Mouse (Mus musculus): ENCODE data around the gene Sept1.

The Sept1 gene

DNA sequence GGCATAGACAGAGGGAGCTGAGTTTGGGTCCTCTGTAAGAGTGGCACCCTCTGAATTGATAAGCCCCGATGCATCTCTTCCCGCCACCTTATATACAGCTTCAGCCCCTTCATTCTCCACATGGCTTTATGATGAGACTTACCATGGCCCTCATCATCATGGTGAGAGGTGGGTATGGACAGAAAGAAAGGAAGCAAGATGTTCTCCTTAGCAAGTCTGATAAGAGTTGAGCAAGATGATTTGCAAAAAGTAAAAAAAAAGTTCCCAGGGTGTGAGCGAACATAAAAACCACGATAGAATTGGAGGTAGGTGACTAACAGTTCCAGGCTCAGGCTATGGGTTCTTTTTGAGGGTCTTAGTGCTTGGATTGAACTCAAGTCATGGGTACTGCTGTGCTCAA, 14.3 kb downstream of the Sept1 start:
- DNase-seq (ENCODE audit: low spot score in 2 of 2): no peak

GRCm38 (mm10) chr7:127217901-127218642, 14.9 kb downstream of the Sept1 start:
- DNase-seq (ENCODE audit: low spot score in 2 of 2): peak; percentile 71 to 74

- DNase-seq (ENCODE audit: low spot score in 2 of 2): no peak
Measured at GRCm38 (mm10) chr7:127217475-127217874, 15.5 kb downstream of the Sept1 start.

DNA sequence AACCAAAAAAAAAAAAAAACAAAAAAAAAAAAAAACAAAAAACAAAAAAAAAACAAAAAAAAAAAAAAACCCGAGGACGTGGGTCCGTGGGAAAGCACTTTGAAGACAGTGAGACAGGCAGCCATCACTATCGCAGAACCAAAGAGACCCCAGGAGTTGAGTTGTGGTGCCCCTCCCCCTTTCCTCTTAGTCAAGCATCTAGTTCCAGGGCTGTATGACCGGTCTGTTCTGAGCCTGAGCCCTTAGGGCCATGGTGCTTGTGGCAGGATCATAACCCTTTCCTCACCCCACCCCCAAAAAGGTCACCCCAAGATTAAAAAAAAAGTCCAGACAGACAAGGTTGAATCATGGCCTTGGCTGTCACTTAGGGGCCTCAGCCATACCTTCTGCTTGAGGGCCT, 16.6 kb downstream of the Sept1 start:
- no peak for DNase-seq (ENCODE audit: low spot score in 2 of 2)

DNA sequence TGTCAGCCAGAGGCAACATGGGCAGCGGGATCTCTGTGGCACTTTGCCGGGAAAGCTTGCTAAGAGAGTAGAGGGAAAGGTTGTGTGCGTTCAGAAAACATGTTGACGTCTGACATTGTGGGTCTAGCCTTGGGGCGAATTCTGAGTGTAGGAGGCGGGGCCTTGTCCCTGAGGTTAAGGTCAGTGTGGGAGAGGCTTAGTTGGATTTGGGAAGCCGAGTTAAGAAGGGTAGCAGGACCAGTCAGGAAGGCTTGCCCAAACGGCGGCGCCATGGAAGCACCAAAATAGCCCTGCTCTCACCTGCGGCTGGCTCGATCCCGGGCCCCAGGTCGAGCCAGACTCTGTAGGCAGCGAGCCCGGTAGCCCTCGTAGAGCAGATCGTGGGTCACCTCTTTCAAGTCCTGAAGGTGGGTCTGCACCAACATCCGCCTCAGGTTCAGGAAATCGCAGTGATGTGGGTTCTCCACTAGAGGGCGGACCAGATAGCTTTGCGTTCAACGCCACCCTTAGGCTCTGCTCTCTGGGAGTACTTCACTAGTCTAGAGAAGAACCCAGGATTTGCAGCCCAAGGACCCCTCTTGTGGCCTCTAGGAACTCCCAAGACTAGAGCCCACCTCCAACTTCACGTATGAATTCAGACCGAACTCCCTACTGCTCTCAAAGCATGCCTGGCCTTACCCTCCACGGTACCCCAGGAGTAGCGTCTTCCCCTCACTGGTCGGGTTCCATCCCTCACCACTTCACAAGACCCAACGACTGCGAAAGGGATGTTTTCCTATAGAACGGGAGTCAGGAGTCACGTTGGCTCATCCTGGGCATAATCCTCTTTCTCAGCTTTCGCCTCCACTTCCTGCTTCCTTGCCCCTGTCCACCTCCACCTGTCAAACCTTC, 17.7 kb downstream of the Sept1 start:
- DNase-seq (ENCODE audit: low spot score in 2 of 2): peak; percentile 68 to 74

DNA sequence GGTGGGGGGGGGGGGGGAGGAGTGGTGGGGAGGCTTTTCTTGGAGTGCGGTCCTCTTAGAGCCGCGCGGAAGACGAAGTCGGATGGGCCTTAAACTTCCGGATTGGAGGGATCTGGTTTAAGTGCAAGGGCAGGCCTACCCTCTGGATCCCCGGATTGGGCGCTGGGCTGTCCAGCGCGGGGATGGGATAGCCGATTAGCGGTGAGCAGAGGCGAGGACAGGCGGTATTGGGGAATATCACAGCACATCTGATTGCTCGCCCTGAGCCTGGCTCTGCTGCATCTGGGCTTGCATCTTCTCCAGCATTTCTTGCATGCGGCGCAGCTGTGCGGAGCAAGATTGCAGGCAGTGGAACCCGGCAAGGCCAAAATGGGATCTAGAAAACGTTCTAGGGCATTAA, 18.4 kb downstream of the Sept1 start:
- no peak for DNase-seq (ENCODE audit: low spot score in 2 of 2)

DNA sequence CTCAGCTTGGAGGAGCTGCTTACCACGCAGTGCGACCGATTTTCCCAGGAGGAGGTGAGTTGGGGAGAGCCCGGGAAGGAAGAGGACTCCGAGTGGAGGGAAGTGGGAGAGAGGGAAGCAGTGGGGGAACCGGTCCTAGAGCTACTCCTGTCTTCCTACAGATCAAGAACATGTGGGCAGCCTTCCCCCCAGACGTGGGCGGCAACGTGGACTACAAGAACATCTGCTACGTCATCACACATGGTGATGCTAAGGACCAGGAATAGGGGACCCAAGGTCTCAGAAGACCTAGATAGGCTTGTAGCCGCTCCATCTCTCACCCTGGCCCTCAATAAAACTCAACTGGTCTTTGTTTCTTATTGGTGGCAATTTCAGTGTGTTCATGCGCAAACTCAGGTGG, 19.0 kb downstream of the Sept1 start:
- no peak for DNase-seq (ENCODE audit: low spot score in 2 of 2)

DNA sequence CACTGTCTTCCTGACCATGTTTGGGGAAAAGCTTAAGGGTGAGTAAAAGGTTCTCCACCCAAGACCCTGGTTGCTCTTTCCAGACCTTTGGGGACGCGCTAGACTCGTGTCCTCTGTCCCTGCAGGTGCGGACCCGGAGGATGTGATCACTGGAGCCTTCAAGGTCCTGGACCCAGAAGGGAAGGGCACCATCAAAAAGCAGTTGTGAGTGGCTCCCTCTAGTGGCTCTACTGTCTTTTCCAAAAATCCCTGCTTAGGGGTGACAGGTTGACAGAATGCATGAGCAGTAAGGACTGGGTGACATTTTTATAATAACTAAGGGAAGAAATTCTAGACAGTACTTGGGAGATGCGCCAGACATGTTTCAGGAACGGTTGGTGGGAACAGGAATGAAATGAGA, 19.4 kb downstream of the Sept1 start:
- peak in 1 of 2 experiments; percentile 43 for DNase-seq (ENCODE audit: low spot score in 2 of 2)

- DNase-seq (ENCODE audit: low spot score in 2 of 2): no peak
Measured at GRCm38 (mm10) chr7:127212432-127213250, 20.3 kb downstream of the Sept1 start.

- no peak for DNase-seq (ENCODE audit: low spot score in 2 of 2)
Measured at GRCm38 (mm10) chr7:127211014-127211745, 21.8 kb downstream of the Sept1 start.

- no peak for DNase-seq (ENCODE audit: low spot score in 2 of 2)
Measured at GRCm38 (mm10) chr7:127210266-127210665, 22.7 kb downstream of the Sept1 start.

DNA sequence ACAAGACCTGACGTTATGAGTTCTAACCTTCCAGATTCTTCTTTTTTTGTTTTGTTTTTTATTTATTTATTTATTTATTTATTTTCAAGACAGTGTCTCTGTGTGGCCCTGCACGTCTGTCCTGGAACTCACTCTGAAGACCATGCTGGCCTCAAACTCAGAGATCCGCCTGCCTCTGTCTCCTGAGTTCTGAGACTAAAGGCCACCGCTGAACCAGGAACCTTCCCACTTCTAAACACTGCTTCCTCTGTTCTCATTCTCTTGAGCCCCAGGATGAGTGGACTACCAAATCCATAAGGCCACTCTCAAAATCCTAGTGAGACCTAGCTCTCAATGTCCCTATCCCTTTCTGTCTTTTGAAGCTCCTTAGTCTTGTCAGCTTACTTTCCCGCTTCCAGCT, 23.1 kb downstream of the Sept1 start:
- DNase-seq (ENCODE audit: low spot score in 2 of 2): no peak

DNA sequence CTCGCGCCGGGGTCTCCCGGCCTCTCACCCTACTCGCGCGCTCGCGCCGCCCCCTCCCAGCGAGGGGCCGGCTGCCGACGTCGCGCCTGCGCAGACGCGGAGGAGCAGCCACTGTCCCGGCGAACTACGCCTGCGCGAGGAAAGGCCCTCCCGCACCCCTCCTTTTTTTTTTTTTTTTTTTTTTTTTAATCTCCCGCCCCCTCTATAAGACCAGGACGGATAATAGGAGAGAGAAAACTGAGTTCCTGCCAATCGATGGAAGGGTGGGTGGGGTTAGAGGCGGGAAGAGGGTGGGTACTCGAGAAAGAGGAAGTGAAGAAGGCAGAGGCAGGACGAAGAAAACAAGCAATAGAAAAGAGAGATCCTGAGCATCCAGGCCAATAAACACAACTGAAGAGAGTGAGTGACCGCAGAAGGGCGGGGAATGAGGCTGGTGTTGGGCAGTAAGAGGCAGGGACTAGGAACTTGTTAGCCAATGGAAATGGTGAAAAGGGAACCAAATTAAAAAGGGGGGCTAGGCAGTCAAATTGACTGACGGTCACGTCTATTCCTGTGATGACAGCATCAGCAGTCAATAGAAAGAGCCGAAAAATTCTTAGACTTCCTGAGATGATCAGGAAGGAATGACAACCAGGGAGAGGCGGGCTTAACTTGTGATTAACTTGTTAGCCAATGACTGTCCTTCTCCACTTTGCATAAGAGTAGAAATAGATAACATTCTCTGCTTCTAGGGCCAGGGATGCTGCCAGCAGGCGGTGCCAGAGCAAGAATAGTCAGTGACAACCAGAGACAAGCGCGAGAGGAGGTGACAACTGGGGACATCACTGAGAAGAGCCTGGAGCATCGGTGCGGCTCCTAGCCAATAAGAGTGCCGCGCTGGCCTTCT, 24.1 kb downstream of the Sept1 start, which contains the start of gene Mylpf:
Gene Mylpf, plus strand, starts transcription at position 338 of the 886 bp plus-strand sequence.
- peak; percentile 96 to 97 for DNase-seq (ENCODE audit: low spot score in 2 of 2)

- DNase-seq (ENCODE audit: low spot score in 2 of 2): no peak
Measured at GRCm38 (mm10) chr7:127208295-127208552, 24.7 kb downstream of the Sept1 start, which contains the start of gene Tbc1d10b. Gene Tbc1d10b (minus strand): TSS chr7:127208468.

DNA sequence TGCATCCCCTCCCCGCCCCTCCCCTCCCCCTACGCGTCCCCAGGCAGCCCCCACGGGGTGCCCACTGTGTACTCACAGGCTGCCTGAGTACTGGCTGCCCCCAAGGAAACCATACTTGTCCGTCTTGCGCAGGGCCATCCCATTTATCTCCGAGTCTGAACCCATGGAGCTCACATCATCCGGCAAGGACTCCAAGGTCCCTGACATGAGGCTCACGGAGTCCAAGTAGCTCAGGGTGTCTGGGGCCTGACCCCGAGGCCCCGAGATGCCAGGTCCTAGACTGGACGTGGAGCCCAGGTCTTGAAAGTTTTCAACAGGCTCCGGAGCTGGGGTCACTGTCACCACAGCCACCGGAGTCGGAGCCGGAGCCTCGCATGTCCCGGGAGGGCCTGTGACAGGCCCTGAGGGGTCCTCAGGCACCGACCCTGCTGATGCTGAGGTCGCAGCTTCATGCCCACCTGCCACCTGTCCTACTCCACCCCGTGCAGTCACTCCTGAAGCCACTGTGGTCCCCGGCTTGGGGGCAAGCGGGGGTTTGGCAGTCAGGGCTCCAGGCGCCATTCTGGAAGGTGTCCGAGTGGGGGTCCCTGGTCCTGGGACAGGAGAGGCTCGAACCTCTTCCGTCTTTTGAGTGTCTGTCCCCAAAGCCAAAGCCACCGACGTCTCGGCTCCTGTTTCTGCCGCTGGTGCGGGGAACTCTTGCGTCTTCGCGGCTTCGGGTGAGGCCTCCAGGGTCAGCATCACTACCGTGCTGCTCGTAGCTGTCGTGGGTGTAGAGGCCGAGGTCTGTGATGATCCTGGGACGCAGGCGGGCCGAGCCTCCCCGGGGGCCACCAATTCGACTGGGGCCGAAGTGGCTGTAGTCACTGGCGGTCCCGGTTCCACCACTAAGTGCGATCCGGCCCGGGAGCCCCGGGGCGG, 25.3 kb downstream of the Sept1 start:
- DNase-seq (ENCODE audit: low spot score in 2 of 2): peak in 1 of 2 experiments; percentile 46

DNA sequence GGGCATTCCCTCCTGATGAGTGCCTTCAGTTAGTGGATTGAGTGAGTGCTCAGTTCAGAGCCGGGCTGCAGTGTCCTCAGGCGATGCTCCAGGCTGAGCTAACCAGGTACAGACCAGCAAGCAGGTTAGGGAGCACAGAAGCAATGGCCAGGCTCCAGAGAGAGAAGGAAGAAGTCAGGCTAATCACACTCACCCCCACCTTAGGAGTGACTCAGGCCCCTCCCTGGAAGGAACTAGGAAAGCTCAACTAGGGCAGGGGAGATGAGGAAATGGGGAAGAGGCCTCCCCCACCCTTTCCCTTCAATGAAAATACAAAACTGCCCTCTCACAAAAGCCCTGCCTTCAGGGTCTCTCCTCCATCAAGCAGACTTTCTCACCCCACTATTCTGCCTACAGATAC, 26.3 kb downstream of the Sept1 start:
- DNase-seq (ENCODE audit: low spot score in 2 of 2): peak in 1 of 2 experiments; percentile 34

GRCm38 (mm10) chr7:127196484-127196883, 36.4 kb downstream of the Sept1 start:
- no peak for DNase-seq (ENCODE audit: low spot score in 2 of 2)

GRCm38 (mm10) chr7:127195544-127196295, 37.2 kb downstream of the Sept1 start, which contains the start of gene Cd2bp2:
Gene Cd2bp2 (minus strand): TSS chr7:127196050.
- DNase-seq (ENCODE audit: low spot score in 2 of 2): peak; percentile 95 to 97

Measured in spleen, postnatal 36 days (tissue).